Mouse (Mus musculus): Measurements from ENCODE around the gene Nectin2. TPM values are rescaled to one million over a fixed set of nuclear protein-coding genes. Genes with fewer than 3 reads are reported as not detected.
A peak's percentile ranks its signal among the peaks of the same experiment; 100 is the strongest.
"Not testable (repeated sequence)": the region's sequence is repeated elsewhere in the genome, so short reads cannot be mapped to it uniquely, and the experiment has no call there.

Nectin2 gene
- total RNA-seq, 2 experiments from 2014 or later: 0.64 to 2.0 TPM

DNA sequence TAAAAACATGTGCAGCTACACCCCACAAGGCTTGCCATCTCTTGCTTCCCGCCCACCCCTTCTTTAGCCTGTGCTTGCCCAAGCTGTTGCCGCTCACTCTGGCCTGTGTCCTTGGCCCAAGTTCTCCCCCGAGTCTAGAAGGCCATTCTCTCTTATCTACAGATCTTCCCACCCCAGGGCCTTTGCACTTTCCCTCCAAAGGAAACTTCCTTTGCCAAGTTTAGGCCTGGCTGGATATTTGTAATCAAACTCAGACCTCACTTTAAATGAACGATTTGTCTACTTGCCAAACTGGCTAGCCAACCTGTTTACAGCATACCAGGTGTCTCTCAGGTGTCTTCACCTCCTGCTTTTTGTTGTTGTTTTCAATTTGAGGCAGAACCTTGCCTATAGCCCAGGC, 59.4 kb downstream of the Nectin2 start:
- no peak for DNase-seq (ENCODE audit: low spot score)

DNA sequence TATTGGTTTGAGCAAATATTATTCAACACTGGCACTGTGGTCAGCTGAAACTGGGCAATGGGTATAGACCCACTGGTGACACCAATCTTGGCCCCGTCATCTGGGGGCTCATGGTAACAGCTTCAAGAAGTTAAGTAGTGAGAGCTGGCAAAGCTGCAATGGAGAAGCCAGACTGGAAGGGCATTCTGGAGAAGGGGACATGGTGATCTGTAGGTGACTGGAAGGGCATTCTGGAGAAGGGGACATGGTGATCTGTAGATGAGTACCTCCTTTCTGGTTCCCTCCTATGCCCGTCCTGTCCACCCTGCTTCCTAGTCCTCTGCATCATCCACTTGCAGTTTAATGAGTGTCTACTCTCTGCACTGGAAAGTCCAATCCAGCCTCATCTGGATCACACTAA, 61.7 kb downstream of the Nectin2 start:
- DNase-seq (ENCODE audit: low spot score): no peak

DNA sequence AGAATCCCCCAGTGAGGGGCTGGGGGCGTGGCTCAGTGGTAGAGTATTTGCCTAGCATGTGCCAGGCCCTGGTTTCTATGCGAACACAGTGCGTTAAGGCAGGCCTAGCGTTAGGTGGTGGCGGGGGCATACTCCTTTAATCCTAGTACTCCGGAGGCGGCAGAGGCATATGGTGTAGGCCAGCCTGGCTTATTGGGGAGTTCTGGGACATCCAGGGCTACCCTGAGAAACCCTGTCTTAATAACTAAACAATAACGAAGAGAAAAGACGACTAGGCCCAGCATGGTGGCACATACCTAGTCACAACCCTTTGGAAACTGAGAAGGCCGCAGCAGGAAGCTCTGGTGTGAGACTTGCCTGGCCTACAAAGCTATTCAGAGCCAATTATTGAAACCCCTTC, 62.2 kb downstream of the Nectin2 start:
- no peak for DNase-seq (ENCODE audit: low spot score)

DNA sequence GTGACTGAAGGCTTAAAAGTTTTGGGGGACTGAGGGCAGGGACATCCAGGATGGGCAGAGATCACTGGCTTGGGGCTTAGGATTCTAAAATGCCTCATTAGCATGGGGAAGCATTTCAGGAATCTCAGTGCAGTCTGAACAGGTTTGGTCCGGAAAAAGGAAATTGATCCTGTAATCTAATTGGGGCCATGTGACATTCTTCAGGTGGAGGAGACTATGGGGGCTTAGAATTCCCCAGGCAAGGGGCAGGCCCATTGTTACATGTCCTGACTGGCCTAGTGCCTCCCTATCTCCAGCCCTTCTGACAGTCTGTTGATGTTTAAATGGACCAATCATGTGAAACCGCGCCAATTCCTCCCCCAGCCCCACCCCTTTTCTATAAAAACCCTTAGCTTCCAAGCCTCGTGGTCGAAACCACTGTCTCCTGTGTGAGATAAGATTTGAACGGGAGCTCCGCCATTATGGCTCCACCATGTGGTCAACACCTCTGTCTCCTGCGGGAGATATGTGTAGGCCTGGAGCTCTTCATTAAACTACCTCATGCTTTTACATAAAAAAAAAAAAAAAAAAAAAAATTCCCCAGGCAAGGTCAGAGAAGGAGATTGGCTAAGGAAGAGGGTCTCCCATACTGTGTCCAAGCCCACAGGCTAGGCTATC, 63.2 kb downstream of the Nectin2 start:
- not testable (repeated sequence) for DNase-seq (ENCODE audit: low spot score)

DNA sequence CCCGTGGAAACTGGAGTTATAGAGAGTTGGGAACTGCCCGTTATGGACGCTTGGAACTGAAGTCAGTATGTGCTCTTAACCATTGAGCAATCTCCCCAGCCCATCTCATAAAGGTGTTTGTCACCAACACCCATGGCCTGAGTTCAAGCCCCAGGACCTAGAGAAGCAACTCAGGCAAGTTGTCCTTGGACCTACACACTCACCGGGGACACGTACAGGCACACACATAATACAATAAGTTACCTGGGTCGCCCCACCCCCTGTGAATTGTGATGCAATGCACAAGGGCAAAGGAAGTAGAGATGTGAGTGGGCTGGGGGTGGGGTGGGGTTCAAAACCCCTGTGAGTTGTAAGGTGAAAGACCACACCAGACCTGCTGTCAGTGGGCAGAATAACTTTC, 63.8 kb downstream of the Nectin2 start:
- DNase-seq (ENCODE audit: low spot score): no peak

DNA sequence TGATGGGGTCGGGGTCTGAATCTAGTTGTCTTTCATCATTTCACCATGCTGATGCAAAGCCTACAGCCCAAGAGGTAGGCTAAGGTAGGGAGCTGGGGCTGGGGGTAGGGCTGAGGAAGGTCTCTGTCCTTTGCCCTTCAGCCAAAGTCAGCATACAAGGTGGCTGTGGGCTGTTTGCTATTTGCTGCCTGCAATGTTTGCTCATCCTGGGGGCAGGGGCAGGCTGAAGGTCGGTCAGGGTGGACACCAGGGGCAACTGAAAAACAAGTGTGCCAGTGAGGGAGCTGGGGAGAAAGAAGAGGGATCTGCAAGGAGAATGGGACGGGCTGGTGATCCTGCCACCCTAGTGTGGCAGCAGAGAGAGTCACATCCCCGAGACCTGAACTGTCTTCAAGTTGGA, 64.9 kb downstream of the Nectin2 start:
- no peak for DNase-seq (ENCODE audit: low spot score)

DNA sequence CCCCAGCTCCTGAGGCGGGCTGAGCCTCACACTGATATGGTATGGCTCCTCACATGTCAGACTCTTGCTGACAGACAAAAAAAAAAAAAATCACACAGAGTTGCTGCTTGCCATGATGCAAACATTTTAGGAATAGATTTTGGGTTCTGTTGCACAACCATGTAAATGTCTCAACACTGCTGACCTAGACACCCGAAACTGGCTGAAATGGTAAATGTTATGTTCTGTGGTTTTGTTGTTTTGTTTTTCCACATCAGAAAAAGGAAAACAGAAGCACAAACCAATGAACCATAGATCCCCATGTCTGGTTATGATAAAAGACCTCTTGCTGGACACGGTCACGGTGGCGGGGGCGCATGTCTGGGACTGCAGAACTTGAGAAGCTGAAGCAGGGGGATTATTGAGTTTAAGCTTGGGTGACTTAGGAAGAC, 66.5 kb downstream of the Nectin2 start:
- no peak for DNase-seq (ENCODE audit: low spot score)

DNA sequence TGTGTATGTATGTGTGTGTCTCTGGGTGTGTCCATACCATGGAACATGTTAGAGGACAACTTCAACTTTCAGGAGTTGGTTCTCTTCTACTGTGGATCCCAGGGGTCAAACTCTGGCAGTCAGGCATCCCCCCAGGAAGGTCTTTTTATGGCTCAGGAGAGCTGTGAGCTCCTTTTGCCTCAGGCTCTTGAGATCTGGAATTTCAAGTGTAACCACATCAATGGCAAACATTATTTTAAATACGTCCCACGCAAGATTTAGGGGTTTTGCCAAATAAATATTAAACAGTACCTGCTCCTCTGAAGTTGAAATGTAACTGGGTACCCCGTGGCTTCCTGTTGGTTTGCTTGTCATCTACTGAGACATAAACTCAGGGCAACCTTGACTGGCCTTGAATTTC, 67.3 kb downstream of the Nectin2 start:
- no peak for DNase-seq (ENCODE audit: low spot score)

DNA sequence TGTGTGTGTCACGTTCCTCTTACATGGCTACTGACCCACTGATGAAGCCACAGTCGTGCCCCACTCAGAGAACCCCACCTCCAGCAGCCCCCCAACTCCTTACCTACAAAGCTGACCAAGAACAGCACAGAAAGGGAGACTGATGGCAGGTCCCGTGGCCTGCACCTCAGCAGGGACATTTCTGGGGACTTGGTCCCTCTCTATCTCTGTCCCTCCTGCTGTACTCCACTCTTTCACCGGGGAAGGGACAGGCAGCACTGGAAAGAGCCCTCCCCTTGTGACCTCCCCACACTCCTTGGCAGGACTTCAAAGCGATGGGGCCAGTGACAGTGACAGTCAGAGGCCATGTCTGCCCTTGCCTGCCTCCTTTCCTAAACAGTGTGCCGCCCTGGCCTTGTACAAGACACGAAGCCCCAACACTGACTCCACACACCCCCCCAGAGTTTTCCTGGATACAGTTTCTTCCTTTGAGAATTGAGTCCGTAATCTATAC, 69.0 kb downstream of the Nectin2 start, which contains the start of the genes Gm44805 and Apoc4:
Gene Gm44805 (minus strand): TSS at position 222 of the 493 bp plus-strand sequence.
Gene Apoc4 (minus strand): TSS at position 278 of the 493 bp plus-strand sequence.
- no peak for DNase-seq (ENCODE audit: low spot score)

DNA sequence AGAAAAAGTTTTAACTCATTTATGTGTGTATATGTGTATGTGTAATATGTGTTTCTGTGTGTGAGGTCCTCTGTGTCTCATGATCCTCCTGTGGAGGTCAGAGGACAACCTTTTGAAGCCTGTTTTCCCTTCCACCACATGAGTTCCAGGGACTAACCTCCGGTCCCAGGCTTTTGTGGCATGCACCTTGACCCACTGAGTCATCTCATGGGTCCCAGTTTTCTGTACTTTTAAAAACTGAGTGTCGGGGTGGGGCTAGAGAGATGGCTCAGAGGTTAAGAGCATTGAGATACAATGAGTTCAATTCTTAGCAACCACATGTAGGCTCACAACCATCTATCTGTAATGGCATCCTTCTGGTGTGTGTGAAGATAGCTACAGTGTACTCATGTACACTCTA, 69.6 kb downstream of the Nectin2 start:
- no peak for DNase-seq (ENCODE audit: low spot score)

DNA sequence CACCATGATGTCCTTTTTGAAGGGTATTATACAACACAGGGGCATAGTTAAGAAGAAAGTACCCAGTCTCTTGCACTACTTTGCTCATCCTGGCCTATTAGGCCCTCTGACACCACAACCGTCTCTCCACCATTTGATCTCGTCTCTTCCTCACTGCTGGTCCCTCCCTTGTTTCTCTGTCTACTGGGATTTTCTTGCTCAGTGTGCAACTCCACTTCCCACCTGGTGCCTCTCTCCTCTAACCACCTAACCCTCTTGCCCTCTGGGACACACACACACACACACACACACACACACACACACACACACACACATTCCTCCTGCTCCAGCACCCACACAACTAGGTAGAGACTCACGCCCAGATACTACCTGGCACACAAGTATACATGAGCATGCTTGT, 71.4 kb downstream of the Nectin2 start:
- no peak for DNase-seq (ENCODE audit: low spot score)

DNA sequence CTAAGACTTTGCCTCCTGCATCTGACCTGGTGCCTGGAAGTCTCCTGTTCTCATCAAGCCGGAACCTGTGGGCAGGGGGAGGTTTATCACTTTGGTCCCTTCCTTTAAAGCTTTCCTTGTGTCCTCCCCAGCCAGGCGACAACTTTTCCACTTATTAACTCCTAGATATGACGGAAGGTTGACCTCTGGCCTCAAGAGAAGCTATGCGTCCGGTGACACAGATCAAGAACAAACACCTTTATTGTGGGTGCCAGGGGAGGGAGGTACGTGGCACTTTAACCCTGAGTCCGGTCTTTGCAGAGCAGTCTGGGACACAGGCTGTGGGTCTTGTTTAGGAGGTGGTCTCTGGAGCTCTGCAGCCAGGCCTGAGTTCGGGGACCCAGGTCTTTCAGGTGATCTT, 72.4 kb downstream of the Nectin2 start, which contains the start of gene Apoc2:
Gene Apoc2 (minus strand): TSS at position 70 of the 400 bp plus-strand sequence.
- DNase-seq (ENCODE audit: low spot score): no peak

DNA sequence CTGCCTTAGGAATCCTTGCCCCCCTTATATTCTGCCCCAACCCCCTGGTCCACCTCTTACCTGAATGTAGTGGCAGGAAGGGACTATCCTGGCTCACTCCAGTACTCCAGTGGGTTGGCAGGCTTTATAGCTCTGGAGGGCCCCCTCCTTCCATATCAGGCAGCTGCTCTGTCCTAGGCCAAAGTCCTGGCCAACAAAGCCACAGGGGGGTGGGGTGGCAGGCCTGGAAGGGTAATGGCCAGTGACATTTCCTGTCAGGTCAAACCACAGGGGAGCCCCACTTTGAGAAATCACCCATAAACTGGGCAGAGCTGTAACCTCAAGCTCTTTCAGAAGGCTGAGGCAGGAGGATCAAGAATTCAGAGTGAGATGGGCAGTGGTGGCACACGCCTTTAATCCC, 73.6 kb downstream of the Nectin2 start:
- DNase-seq (ENCODE audit: low spot score): no peak

DNA sequence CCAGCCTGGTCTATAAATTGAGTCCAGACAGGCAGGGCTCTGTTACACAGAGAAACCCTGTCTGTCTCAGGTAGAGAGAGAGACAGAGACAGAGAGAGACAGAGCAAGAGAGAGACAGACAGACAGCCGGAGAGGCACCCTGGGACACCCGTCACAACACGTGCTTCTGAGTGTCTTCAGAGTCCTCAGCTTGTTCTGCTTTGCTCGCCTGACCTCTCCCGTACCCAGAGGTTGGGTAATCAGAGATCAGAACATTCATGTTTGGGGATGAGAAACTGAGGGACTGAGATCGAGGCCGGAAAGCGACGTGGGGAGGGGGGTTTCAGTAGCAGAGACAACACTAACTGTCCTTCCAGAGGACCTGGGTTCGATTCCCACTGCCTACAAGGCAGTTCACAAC, 74.5 kb downstream of the Nectin2 start:
- no peak for DNase-seq (ENCODE audit: low spot score)

DNA sequence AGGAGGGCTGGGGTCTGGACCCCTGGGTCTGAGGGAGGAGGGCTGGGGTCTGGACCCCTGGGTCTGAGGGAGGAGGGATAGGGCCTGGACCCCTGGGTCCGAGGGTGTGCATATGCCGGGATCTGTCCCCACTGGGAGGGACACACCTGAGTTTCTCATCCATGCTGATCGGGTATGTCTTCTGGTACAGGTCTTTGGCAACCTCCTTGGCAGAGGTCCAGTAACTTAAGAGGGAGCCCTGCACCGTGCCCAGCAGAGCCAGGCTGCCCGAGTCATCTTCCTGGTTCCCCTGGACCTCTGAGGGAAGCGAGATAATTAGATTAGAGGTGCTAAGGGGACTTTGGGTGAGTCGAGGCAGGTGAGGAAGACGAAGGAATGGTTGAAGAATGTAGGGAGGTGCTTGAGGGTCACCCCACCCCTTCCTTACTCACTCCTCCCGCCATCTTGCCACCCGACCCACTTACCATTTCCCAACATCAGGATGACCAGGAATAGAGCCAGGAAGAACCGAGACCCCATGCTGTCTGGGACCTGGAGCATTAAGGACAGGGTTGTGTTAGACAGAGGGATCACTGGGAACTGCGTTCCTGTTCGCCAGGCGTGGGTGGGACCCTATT, 77.1 kb downstream of the Nectin2 start:
- DNase-seq (ENCODE audit: low spot score): no peak

DNA sequence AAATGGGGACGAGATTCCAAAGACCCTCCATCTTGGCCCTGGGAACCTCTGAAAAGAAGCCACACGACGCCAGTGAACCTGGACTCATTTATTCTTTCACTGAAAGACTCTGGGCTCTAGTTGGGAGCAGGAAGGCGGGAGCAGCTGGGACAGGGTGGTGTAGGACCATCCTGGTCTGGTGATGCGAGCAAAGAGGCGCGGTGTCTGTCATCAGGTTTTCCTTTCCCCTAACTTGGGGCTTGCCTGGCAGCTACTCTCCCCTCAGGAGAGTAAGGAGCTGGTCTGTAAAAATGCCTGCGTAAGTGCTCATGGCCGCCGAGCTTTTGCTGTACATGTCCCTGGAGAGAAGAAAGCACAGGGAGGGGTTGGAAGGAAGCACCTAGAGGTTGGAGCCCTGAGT, 78.8 kb downstream of the Nectin2 start:
- no peak for DNase-seq (ENCODE audit: low spot score)

DNA sequence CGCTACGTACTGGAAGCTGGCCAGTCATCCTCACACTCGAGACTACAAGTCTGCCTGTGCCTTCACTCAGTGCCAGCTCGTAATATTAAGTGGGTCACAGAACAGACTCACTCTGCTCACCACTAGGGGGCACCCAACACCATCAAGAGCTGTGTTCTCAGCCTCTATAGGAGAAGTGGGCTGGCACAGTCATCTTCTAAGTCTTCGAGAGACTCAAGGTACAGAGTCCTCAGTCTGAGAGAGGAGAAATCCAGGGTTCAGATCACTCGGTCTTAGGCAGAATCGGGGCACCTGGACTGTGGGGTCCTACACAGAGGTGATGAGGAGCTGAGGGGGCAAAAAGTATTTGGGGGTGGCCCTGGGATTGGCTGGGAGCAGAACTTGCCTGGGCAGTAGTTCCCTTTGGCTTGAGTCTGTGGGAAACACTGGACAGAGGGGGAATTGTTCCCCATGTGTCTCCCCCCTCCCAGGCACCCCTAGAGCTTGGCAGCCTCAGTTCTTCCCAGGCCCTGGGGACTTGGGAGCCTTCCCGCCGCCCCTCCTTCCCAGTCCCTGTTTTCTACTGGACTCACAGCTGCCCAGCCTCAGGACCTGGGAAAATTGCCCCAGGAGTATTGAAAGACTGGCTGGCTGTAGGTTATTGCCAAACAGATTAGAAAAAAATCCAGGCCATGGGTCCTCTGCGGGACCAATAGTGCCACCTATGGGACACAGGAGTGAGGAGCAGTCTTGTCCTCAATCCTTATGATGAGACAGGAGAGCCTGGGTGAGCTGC, 81.1 kb downstream of the Nectin2 start:
- DNase-seq (ENCODE audit: low spot score): peak; percentile 94

DNA sequence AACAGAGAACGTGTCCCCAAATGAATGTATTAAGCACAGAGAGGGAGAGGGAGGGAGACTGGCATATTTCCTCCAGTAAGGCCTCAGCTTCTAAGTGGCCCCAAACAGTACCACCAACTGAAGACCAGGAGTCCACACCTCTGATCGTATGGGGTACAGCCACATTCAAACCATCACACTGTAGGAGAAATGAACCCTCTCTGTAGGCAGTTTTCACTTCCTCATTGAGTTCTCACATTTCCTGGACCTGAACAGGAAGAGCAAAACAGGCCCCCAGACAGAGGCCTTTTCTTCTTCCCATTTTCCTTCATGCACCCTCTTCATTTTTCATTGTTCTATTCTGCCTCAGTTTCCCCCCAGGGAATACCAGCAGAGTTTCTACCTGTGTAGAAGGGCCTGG, 82.8 kb downstream of the Nectin2 start:
- DNase-seq (ENCODE audit: low spot score): no peak

DNA sequence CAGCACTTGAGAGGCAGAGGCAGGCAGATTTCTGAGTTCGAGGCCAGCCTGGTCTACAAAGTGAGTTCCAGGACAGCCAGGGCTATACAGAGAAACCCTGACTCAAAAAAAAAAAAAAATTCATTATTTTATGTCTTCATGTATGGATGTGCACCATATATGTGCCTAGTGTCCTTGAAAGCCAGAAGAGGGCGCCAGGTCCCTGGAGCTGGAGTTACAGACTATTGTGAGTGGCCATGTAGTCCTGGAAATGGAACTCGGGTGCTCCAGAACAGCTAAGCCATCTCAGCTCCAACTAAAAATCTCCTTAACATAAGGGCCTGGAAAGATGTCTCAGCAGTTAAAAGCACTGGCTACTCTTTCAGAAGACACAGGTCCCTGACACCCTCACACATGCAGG, 83.5 kb downstream of the Nectin2 start:
- no peak for DNase-seq (ENCODE audit: low spot score)

Data from gastrocnemius, adult 18-20 months (tissue).